Comparison of ENCODE assay signal across 31 mouse cellular contexts in genomic region chr3:125935796-125936195, GRCm38 (mm10). TPM values are rescaled to one million over a fixed set of nuclear protein-coding genes. Genes with fewer than 3 reads are reported as not detected.
"Had no signal": no experiment of that assay in that cellular context is flagged by ENCODE, and none has a peak within 500 bp of the region (broad histone marks: within the 10 kb centered on the region; RNA-seq: fewer than 3 reads in every experiment).

No protein-coding gene starts in this region.

- H3K9me3 ChIP-seq: heart, embryonic 10.5 days; heart, embryonic 12.5 days; heart, embryonic 13.5 days; heart, embryonic 15.5 days; hindbrain, embryonic 10.5 days; hindbrain, embryonic 12.5 days; hindbrain, embryonic 13.5 days; hindbrain, embryonic 15.5 days; intestine, embryonic 15.5 days; kidney, embryonic 15.5 days had no signal

- H3K36me3 ChIP-seq: heart, embryonic 10.5 days; heart, embryonic 12.5 days; heart, embryonic 13.5 days; heart, embryonic 15.5 days; hindbrain, embryonic 10.5 days; hindbrain, embryonic 12.5 days; hindbrain, embryonic 13.5 days; hindbrain, embryonic 15.5 days; intestine, embryonic 15.5 days; kidney, embryonic 15.5 days had no signal

- H3K27ac ChIP-seq: heart, embryonic 10.5 days; heart, embryonic 13.5 days; heart, embryonic 15.5 days; hindbrain, embryonic 10.5 days; hindbrain, embryonic 12.5 days; hindbrain, embryonic 13.5 days; hindbrain, embryonic 14.5 days; hindbrain, embryonic 15.5 days; hindbrain, postnatal 0 days; intestine, embryonic 15.5 days; kidney, embryonic 15.5 days; kidney, postnatal 0 days; left cerebral cortex, adult 2 months had no signal

- H3K9ac ChIP-seq: heart, embryonic 12.5 days; heart, embryonic 13.5 days; heart, embryonic 15.5 days; hindbrain, embryonic 12.5 days; hindbrain, embryonic 13.5 days; hindbrain, embryonic 14.5 days; hindbrain, embryonic 15.5 days; intestine, embryonic 15.5 days; kidney, embryonic 15.5 days had no signal

- H3K4me3 ChIP-seq: heart, embryonic 10.5 days; heart, embryonic 12.5 days; heart, embryonic 13.5 days; heart, embryonic 15.5 days; hindbrain, embryonic 10.5 days; hindbrain, embryonic 12.5 days; hindbrain, embryonic 13.5 days; hindbrain, embryonic 15.5 days; intestine, embryonic 15.5 days; kidney, embryonic 15.5 days; left cerebral cortex, adult 2 months had no signal

- DNase-seq: heart, postnatal 10 days; heart, postnatal 14 days; heart, postnatal 36 days; heart, postnatal 4 days; kidney, adult 11 months; kidney, adult 18-20 months; kidney, adult 2 months; kidney, adult 8-10 months; kidney, adult 9 months; kidney, postnatal 10 days; kidney, postnatal 14 days; kidney, postnatal 25 days; kidney, postnatal 36 days; layer of hippocampus, adult 9-11 months; layer of hippocampus, postnatal 36 days had no signal

- H3K4me1 ChIP-seq: intestine, embryonic 15.5 days had no signal

RNA-seq across cellular contexts. Expression of gene Ugt8a, which starts 2.6 kb away (rescaled TPM):
- total RNA-seq: heart, postnatal 36 days had no signal
- polyA plus RNA-seq: heart, postnatal 0 days; inflammation-experienced regulatory T-cells, adult 6 months had no signal
